Mouse (Mus musculus): ENCODE results near the gene Cyp4f13. TPM values are rescaled to one million over a fixed set of nuclear protein-coding genes. Genes with fewer than 3 reads are reported as not detected.

Gene Cyp4f13
- polyA plus RNA-seq, 1 experiment: 62.6 TPM

- DNase-seq (ENCODE audit: low read depth): no peak
These were observed 42.0 kb downstream of the Cyp4f13 start for GRCm38 (mm10) chr17:32905239-32905638.

DNA sequence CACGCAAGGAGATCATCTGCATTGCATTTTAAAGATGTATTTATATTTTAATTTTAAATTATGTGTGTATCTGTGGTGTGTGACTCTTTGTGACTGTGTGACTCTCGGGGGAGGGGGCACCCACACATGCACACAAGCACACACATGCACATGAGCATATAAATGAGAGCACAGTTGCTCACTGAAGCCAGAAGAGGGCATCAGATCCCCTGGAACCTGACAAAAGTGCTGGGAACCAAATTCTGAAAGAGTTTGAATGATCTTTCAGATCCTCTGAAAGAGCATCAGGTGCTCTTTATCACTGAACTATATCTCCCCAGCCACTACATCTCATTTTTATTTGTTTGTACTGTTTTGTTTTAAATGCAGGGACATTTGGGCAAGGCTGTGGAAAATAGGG lies 42.8 kb downstream of the Cyp4f13 start:
- no peak for DNase-seq (ENCODE audit: low read depth)

- DNase-seq (ENCODE audit: low read depth): no peak
These were observed 45.3 kb downstream of the Cyp4f13 start for GRCm38 (mm10) chr17:32901751-32902525.

- no peak for DNase-seq (ENCODE audit: low read depth)
These were observed 51.8 kb downstream of the Cyp4f13 start for GRCm38 (mm10) chr17:32895421-32895820.

DNA sequence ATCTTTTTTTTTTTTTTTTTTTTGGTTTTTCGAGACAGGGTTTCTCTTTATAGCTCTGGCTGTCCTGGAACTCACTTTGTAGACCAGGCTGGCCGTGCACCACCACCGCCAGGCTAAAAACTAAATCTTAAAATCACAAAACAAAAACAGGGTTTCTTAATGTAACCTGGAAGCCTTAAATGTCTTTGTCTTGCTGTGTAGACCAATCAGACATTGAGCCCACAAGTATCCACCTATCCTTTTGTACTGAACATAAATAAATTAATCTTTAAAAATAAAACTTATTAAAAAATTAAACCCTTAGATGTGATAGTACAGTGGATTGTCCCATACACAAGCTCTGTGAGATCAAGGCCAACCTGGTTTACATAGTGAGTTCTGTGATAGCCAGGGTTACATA lies 53.3 kb downstream of the Cyp4f13 start:
- no peak for DNase-seq (ENCODE audit: low read depth)

DNA sequence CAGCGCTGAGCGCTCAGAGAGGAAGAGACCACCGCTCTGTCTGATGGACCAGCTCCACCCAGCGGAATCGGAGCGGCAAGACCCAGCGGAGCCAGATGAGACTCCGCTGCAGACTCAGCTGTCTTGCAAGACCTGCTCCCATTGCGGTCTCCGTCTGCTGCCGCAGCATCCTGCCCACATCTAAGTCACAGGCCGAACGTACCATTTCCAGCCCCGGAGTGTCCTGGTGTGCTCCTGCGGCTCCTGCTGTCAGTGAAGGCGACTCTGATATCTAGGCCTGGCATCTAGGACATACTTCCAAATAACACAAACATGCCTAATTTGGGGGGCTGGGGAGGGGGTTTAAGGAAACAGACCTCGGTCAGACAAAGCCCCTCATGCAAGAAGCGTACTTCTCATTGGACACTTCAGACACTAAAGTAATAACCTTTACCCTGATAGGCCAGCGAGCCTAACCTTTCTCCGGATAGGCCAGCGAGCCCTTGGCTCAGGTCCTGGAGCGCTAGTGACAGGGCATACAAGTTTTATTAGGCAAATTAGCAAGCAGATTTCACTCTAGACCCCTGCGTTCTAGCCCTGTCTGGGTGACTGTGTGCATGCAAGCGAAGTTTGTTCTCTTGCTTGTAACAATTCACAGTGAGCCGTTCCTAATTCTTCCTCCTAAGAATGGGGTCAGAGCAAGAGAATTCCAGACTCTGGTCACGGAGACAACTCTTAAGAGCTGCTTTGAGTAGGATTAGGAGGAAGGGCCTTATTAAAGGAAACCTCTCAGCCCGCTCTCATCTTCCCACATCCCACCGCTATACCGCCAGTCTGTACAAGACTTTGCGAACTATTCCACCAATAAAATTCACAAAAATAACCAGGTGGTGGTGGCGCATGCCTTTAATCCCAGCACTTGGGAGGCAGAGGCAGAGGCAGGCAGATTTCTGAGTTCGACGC lies 55.7 kb downstream of the Cyp4f13 start, which contains the start of gene Zfp870:
TSS of gene Zfp870 (minus strand) at position 404 of the 942 bp plus-strand sequence.
- peak; percentile 83 for DNase-seq (ENCODE audit: low read depth)

DNA sequence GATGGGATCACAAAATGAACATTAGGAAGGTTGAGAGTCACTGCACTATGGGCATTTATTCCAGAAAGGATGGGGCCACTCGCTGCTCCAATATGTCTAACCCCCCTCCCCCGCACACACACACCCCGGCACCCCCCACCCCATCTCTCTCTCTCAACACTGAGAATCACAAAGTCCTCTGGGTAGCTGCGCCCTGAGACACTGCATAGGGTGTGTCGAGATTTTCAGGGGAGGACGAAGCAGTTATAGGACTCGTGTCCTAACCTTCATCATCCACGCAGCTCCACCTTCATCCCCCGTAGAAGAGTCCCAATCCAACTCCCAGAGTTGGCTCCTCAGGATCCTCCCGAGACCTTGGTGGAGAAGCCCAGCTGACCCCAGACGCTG lies 56.4 kb downstream of the Cyp4f13 start:
- no peak for DNase-seq (ENCODE audit: low read depth)

DNA sequence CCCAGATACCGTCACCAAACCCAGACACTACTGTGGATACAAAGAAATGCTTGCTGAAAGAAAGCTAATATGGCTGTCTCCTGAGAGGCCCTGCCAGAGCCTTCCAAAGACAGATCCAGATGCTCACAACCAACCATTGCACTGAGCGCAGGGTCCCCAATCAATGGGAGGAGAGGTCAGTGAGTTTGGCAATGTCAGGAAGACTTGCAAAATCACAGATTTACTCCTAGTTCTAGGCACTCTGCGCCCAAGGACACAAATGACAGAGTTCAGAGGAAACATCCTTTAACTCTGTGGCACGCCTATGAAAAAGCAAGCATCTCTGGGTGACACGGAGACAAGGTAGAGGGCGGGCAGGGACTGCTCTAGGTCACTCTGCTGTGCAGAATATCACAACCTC lies 57.6 kb downstream of the Cyp4f13 start:
- DNase-seq (ENCODE audit: low read depth): no peak

- DNase-seq (ENCODE audit: low read depth): no peak
These were observed 66.6 kb downstream of the Cyp4f13 start for GRCm38 (mm10) chr17:32880320-32881218.

DNA sequence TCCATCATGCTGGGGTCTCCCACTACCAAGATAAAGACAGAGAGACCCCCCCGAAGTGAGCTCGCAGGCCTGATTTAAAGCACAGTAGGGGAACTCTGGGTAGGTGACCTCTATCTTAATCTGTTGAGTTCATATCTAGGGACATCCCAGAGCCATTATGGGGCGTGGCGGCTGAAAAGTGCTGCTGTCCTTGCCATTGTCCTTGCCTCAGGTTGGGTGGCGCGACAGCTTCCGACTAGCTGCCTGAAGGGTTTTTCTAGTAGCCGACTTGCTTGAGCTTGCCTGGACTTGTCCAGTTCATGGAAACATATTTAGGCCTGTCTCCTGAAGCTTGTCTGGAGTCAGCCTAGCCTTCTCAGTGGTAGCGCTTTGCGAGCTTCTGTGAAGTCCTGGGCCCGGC lies 68.4 kb downstream of the Cyp4f13 start:
- no peak for DNase-seq (ENCODE audit: low read depth)

DNA sequence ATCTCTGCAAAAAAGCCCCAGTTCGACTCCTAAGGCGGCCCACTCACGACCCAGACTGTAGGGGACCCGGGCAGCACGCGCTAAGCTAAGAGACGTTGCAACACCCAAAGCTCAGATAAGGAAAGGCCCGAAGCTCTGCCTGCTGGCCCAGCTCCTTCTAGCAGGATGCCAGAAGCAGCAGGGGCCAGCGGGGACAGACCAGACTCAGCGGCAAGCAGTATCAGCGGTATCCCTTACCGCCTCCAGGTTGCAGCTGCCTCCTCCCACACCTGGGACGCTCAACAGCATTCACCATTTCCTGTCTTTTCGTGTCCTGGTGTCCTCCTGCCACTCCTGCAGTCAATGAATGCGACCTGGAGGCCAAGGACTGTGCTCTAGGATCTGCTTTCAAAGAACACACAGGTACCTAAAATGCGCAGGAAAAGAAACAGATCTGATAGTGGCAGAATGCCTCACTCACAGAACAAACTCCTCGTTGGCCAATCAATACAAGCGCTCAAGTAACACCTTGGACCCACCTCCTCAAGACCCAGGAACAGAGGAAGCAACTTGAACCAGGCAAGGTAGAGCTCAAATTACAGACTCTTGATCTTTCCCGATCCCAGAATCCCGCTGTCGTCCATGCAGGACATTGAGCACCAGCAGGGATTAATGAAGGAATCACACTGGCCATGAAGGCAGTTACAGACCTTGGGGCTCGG lies 69.6 kb downstream of the Cyp4f13 start:
- no peak for DNase-seq (ENCODE audit: low read depth)

Other genes with a start within 250 kb of the Cyp4f13 start
- gene Zfp871, start 159.1 kb downstream of the Cyp4f13 start, polyA plus RNA-seq (2012; rRNA removed): 10.6 and 11.9 TPM in 2 replicates
- 0.19 and 0.33 TPM in 2 replicates for gene Zfp811, start 137.5 kb downstream of the Cyp4f13 start, polyA plus RNA-seq (2012; rRNA removed)
- 9.4 and 10.6 TPM in 2 replicates for gene Zfp799, start 117.1 kb downstream of the Cyp4f13 start, polyA plus RNA-seq (2012; rRNA removed)
- gene Zfp870, start 55.8 kb downstream of the Cyp4f13 start, polyA plus RNA-seq (2012; rRNA removed): 1.3 and 1.7 TPM in 2 replicates
- gene Cyp4f14, start 30.1 kb downstream of the Cyp4f13 start, polyA plus RNA-seq (2012; rRNA removed): 0.23 and 0.55 TPM in 2 replicates
- gene Zfp472, start 18.4 kb upstream of the Cyp4f13 start, polyA plus RNA-seq (2012; rRNA removed): 1.2 and 1.8 TPM in 2 replicates
- 3.7 and 4.7 TPM in 2 replicates for gene Zfp952, start 45.7 kb upstream of the Cyp4f13 start, polyA plus RNA-seq (2012; rRNA removed)
- gene Zfp763, start 86.0 kb upstream of the Cyp4f13 start, polyA plus RNA-seq (2012; rRNA removed): 1.4 and 1.7 TPM in 2 replicates
- gene 4921501E09Rik, start 120.7 kb upstream of the Cyp4f13 start, polyA plus RNA-seq (2012; rRNA removed): not detected in 2 replicates
- 1.8 and 2.5 TPM in 2 replicates for gene Zfp563, start 141.9 kb upstream of the Cyp4f13 start, polyA plus RNA-seq (2012; rRNA removed)
- gene Morc2b, start 192.3 kb upstream of the Cyp4f13 start, polyA plus RNA-seq (2012; rRNA removed): 0.09 and 0.14 TPM in 2 replicates
- gene Olfr55, start 221.0 kb upstream of the Cyp4f13 start, polyA plus RNA-seq (2012; rRNA removed): not detected in 2 replicates
- gene Olfr239, start 243.9 kb upstream of the Cyp4f13 start, polyA plus RNA-seq (2012; rRNA removed): not detected in 2 replicates

Data from gonadal fat pad, adult 2 months (tissue).